Mouse (Mus musculus) forebrain, embryonic 11.5 days (tissue): ENCODE results near the gene Tnfrsf25. TPM values are rescaled to one million over a fixed set of nuclear protein-coding genes. Genes with fewer than 3 reads are reported as not detected.

Experiments
- ATAC-seq: fragments of 200-750 bp; cut with Nextera tagmentation; replicated peaks from 2 replicates; pipeline ENCODE4 v1.8.0; 2017; ENCODE audit warnings: moderate TSS enrichment; ENCODE audit not compliant: low FRiP score
- DNase-seq: peaks from one replicate; pipeline ENCODE4 v3.0.0-alpha.2; 2017; ENCODE audit warnings: low spot score
- H3K27ac ChIP-seq: fragments of 300-500 bp; sonication (generic); 2 replicates; pipeline ENCODE4 v1.5.1; 2014; ENCODE audit warnings: low read depth, low read length
- H3K27me3 ChIP-seq: fragments of 300-500 bp; sonication (generic); 2 replicates; pipeline ENCODE4 v1.6.1; 2014; ENCODE audit warnings: mild to moderate bottlenecking, low read length, mixed read lengths; ENCODE audit not compliant: control insufficient read depth, insufficient read depth
- H3K36me3 ChIP-seq: fragments of 300-500 bp; sonication (generic); 2 replicates; pipeline ENCODE4 v1.6.1; 2014; ENCODE audit warnings: mild to moderate bottlenecking, low read length, moderate library complexity, mixed read lengths; ENCODE audit not compliant: control insufficient read depth, insufficient read depth
- H3K4me1 ChIP-seq: fragments of 300-500 bp; sonication (generic); replicated peaks from 2 replicates; pipeline ENCODE4 v1.6.1; 2014; ENCODE audit warnings: low read length, mixed read lengths; ENCODE audit not compliant: control insufficient read depth, insufficient read depth
- H3K4me2 ChIP-seq: fragments of 300-500 bp; sonication (generic); 2 replicates; pipeline ENCODE4 v1.6.1; 2014; ENCODE audit warnings: low read depth, mild to moderate bottlenecking, low read length, moderate library complexity, mixed read lengths; ENCODE audit not compliant: severe bottlenecking
- H3K4me3 ChIP-seq: fragments of 300-500 bp; sonication (generic); 2 replicates; pipeline ENCODE4 v1.5.1; 2014; ENCODE audit warnings: low read depth, low read length
- H3K9ac ChIP-seq: fragments of 300-500 bp; sonication (generic); 2 replicates; pipeline ENCODE4 v1.6.1; 2014; ENCODE audit warnings: low read length
- H3K9me3 ChIP-seq: fragments of 300-500 bp; sonication (generic); 2 replicates; pipeline ENCODE4 v1.6.1; 2016; ENCODE audit warnings: low read length, mixed read lengths; ENCODE audit not compliant: control insufficient read depth
- WGBS: fragments of 180-500 bp; shearing (Covaris S2); extraction: QIAGEN DNeasy Blood & Tissue Kit; methylation state at CpG from one replicate; pipeline ENCODE4 v1.1.7; 2014; 5-methylcytosine and 5-hydroxymethylcytosine counted together
- polyA plus RNA-seq: library from polyadenylated mRNA; unstranded; fragments of >200 nt; fragmentation: Nextera tagmentation; extraction: Ambion mirVana; gene quantifications from 2 replicates; pipeline ENCODE4 v1.2.1, GENCODE M21; 2014

Gene Tnfrsf25
- polyA plus RNA-seq, 1 experiment from 2014 or later, result not detected

DNA sequence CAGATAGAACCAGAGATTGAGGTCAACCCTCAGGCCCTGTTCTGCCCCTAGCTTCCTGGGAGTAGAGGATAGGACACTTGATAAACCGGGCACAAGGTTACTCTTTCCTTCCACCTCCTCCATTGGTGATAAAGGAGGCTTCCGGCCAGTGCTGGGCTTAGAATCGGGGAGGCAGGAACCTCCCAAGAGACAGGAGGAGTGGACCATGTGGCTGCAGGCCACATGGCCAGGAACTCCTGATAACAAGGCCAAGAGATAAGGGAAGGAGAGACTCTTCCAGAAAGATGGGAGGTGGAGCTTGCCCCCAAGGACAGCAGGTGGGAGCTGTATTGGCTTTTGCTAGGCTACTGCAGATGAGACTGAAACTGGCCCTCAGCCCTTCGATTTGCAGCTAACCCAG is 34.8 kb downstream of the Tnfrsf25 start:
- H3K4me3 ChIP-seq, result no peak overlapping the region
- peaks cover 6% of the 10 kb centered on the region for H3K4me1 ChIP-seq
- DNase-seq (no peak), ATAC-seq (no peak)
- no peak overlapping the region for H3K9ac ChIP-seq
- no peaks in the 10 kb centered on the region for H3K9me3 ChIP-seq
- WGBS, result 75% methylated on average over 4 of the region's 4 CpGs
- H3K27me3 ChIP-seq, result peaks cover 44% of the 10 kb centered on the region
- no peak overlapping the region for H3K4me2 ChIP-seq
- H3K36me3 ChIP-seq, result no peaks in the 10 kb centered on the region
- no peak overlapping the region for H3K27ac ChIP-seq

GRCm38 (mm10) chr4:152151451-152151965 is 35.8 kb downstream of the Tnfrsf25 start:
- DNase-seq (no peak), ATAC-seq (no peak; the same call in 1 of the 2 replicates)
- Histone ChIP-seq H3K36me3 (no peaks in the 10 kb centered on the region), H3K27ac (no peak overlapping the region), H3K27me3 (peaks cover 44% of the 10 kb centered on the region), H3K4me2 (peak overlapping the region; percentile 61), H3K4me3 (peak overlapping the region; percentile 32), H3K9ac (no peak overlapping the region), H3K4me1 (peaks cover 6% of the 10 kb centered on the region), H3K9me3 (no peaks in the 10 kb centered on the region)
- 14% methylated on average over 7 of the region's 7 CpGs for WGBS

GRCm38 (mm10) chr4:152151966-152152544 is 36.3 kb downstream of the Tnfrsf25 start, which contains the start of gene Espn:
Espn (minus strand) TSS chr4:152152371.
- H3K9ac ChIP-seq, result no peak within 1 kb of the TSS
- no peaks in the 10 kb centered on the region for H3K9me3 ChIP-seq
- peak within 1 kb of the TSS; percentile 32 for H3K4me3 ChIP-seq
- no peak within 1 kb of the TSS for H3K27ac ChIP-seq
- H3K36me3 ChIP-seq, result no peaks in the 10 kb centered on the region
- peak within 1 kb of the TSS; percentile 61 for H3K4me2 ChIP-seq
- DNase-seq (peak; percentile 87), ATAC-seq (peak; percentile 69)
- H3K27me3 ChIP-seq, result peaks cover 44% of the 10 kb centered on the region
- H3K4me1 ChIP-seq, result peaks cover 6% of the 10 kb centered on the region
- under 1% methylated on average over 47 of the region's 57 CpGs for WGBS

- Histone ChIP-seq H3K9ac (no peak overlapping the region; the same call in 1 of the 2 replicates), H3K4me3 (no peak overlapping the region)
These were observed 38.0 kb downstream of the Tnfrsf25 start for GRCm38 (mm10) chr4:152153771-152154177.

DNA sequence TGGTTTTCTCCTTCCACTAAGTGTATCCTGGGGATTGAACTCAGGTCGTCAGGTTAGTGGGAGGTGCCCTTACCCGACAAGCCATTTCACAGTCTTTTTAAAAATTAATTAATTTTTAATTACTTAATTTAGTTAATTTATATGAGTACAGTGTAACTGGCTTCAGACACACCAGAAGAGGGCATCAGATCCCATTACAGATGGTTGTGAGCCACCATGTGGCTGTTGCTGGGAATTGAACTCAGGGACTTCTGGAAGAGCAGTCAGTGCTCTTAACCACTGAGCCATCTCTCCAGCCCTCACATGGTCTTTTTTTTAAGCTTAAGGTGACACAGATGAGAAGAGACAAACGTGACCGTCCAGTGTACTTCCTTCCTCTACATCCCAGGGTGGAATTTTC is 39.3 kb downstream of the Tnfrsf25 start:
- peaks cover 71% of the 10 kb centered on the region for H3K27me3 ChIP-seq
- H3K9me3 ChIP-seq, result no peaks in the 10 kb centered on the region
- WGBS, result 69% methylated on average over 4 of the region's 4 CpGs
- H3K4me2 ChIP-seq, result no peak overlapping the region
- peaks cover 12% of the 10 kb centered on the region for H3K4me1 ChIP-seq
- H3K27ac ChIP-seq, result no peak overlapping the region
- no peak overlapping the region for H3K4me3 ChIP-seq
- H3K9ac ChIP-seq, result no peak overlapping the region
- DNase-seq, result no peak
- H3K36me3 ChIP-seq, result no peaks in the 10 kb centered on the region
- no peak for ATAC-seq

More at GRCm38 (mm10) chr4:152153771-152154177, 38.0 kb downstream of the Tnfrsf25 start:
- 0 out of 2 replicates have a peak, but pooled peaks have one; percentile 36 for ATAC-seq
- H3K9me3 ChIP-seq, result no peaks in the 10 kb centered on the region
- H3K27ac ChIP-seq, result no peak overlapping the region
- DNase-seq, result peak; percentile 92
- H3K27me3 ChIP-seq, result peaks cover 61% of the 10 kb centered on the region
- 1% methylated on average over 23 of the region's 23 CpGs for WGBS
- H3K36me3 ChIP-seq, result no peaks in the 10 kb centered on the region
- peaks cover 12% of the 10 kb centered on the region for H3K4me1 ChIP-seq
- H3K4me2 ChIP-seq, result peak overlapping the region; percentile 26; the same call in 1 of the 2 replicates

DNA sequence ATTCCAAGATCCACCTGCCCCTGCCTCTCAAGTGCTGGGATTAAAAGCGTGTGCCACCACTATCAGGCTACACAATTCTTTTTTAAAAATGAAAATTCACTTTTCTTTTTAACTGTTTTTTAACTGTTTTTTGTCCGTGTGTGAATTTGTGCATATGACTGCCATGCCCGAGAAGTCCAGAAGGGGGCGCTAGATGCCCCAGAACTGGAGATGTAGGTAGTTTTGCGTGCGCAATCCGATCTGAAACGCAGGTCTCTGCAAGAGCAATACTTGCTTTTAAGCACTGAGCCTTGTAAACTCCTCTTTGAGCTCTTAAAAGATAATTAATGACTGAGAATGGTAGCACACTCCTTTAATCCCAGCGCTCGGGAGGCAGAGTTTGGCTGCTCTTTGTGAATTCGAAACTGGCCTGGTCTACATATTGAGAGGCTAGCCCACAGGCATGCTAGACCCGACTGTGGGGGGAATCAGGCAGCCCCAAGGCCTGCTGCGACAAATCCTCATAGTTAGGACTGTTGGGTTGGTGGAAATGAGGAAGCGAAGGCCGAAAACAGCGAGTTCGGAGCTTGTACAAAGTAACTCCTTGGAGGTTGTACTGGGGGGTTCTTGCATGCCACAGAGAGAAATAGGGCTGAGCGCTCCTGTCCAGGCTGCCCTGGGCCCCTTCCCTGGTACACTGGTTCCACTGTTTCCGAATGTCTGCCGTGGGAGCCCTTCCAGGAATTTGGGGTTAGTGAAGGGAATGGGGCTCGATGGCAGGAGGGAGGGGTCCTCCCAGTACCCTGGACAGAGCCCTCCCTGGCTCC is 42.2 kb downstream of the Tnfrsf25 start:
- peaks cover 6% of the 10 kb centered on the region; the same call in 1 of the 2 replicates for H3K4me1 ChIP-seq
- peak overlapping the region; percentile 6; the same call in 1 of the 2 replicates for H3K4me3 ChIP-seq
- 0 out of 2 replicates have a peak overlapping the region, but pooled peaks have one; percentile 8 for H3K4me2 ChIP-seq
- no peaks in the 10 kb centered on the region for H3K9me3 ChIP-seq
- no peak for ATAC-seq
- peak; percentile 78 for DNase-seq
- peaks cover 63% of the 10 kb centered on the region for H3K27me3 ChIP-seq
- H3K36me3 ChIP-seq, result no peaks in the 10 kb centered on the region
- no peak overlapping the region for H3K27ac ChIP-seq
- 16% methylated on average over 21 of the region's 21 CpGs for WGBS
- no peak overlapping the region for H3K9ac ChIP-seq

- DNase-seq (no peak), ATAC-seq (no peak)
- 4% methylated on average over 35 of the region's 35 CpGs for WGBS
- H3K9ac ChIP-seq, result no peak within 1 kb of the TSS
- H3K27ac ChIP-seq, result no peak within 1 kb of the TSS
- H3K9me3 ChIP-seq, result no peaks in the 10 kb centered on the region
- H3K4me2 ChIP-seq, result 0 out of 2 replicates have a peak within 1 kb of the TSS, but pooled peaks have one; percentile 8
- peak within 1 kb of the TSS; percentile 6; the same call in 1 of the 2 replicates for H3K4me3 ChIP-seq
- H3K36me3 ChIP-seq, result no peaks in the 10 kb centered on the region
- peaks cover 6% of the 10 kb centered on the region; the same call in 1 of the 2 replicates for H3K4me1 ChIP-seq
- peaks cover 55% of the 10 kb centered on the region for H3K27me3 ChIP-seq
These were observed 43.0 kb downstream of the Tnfrsf25 start, which contains the start of gene Hes2 for GRCm38 (mm10) chr4:152158585-152159284. Hes2 (plus strand) TSS chr4:152158867.

GRCm38 (mm10) chr4:152159285-152159678 is 43.5 kb downstream of the Tnfrsf25 start:
- Histone ChIP-seq H3K27me3 (peaks cover 53% of the 10 kb centered on the region), H3K4me1 (peaks cover 6% of the 10 kb centered on the region; the same call in 1 of the 2 replicates), H3K27ac (no peak overlapping the region), H3K9me3 (no peaks in the 10 kb centered on the region), H3K4me3 (no peak overlapping the region), H3K4me2 (no peak overlapping the region), H3K36me3 (no peaks in the 10 kb centered on the region), H3K9ac (no peak overlapping the region)
- 3% methylated on average over 19 of the region's 19 CpGs for WGBS
- ATAC-seq (no peak), DNase-seq (no peak)
